Mouse (Mus musculus): ENCODE results near the gene 3300002I08Rik. TPM values are rescaled to one million over a fixed set of nuclear protein-coding genes. Genes with fewer than 3 reads are reported as not detected.
"Not testable (repeated sequence)": the region's sequence is repeated elsewhere in the genome, so short reads cannot be mapped to it uniquely, and the experiment has no call there.

Gene 3300002I08Rik
- polyA plus RNA-seq, 1 experiment from 2014 or later = 15.6 TPM

GRCm38 (mm10) chr2:150310952-150311884 is 51.3 kb downstream of the 3300002I08Rik start:
- not testable (repeated sequence) for H3K27ac ChIP-seq (ENCODE audit: low read depth, low read length); H3K36me3 ChIP-seq (ENCODE audit: control insufficient read depth, insufficient read depth, low read length); H3K9me3 ChIP-seq (ENCODE audit: control insufficient read depth, low read length); H3K27me3 ChIP-seq (replicated peaks; ENCODE audit: control insufficient read depth, insufficient read depth, low read length); H3K4me1 ChIP-seq (ENCODE audit: control insufficient read depth, insufficient read depth, low read depth, low read length)
- 15% methylated on average over 18 of the region's 19 CpGs for WGBS
- ATAC-seq = peak; percentile 100
- Histone ChIP-seq H3K9ac (ENCODE audit: low read depth, low read length) (peak overlapping the region; percentile 59), H3K4me2 (ENCODE audit: low read length) (peak overlapping the region; percentile 65), H3K4me3 (ENCODE audit: low read length) (peak overlapping the region; percentile 48)

GRCm38 (mm10) chr2:150307183-150307773 is 55.3 kb downstream of the 3300002I08Rik start:
- Histone ChIP-seq H3K9me3 (ENCODE audit: control insufficient read depth, low read length) (no peaks in the 10 kb centered on the region), H3K27ac (ENCODE audit: low read depth, low read length) (no peak overlapping the region), H3K4me3 (ENCODE audit: low read length) (no peak overlapping the region), H3K9ac (ENCODE audit: low read depth, low read length) (no peak overlapping the region), H3K4me2 (ENCODE audit: low read length) (no peak overlapping the region), H3K27me3 (replicated peaks; ENCODE audit: control insufficient read depth, insufficient read depth, low read length) (no peaks in the 10 kb centered on the region), H3K4me1 (ENCODE audit: control insufficient read depth, insufficient read depth, low read depth, low read length) (no peaks in the 10 kb centered on the region), H3K36me3 (ENCODE audit: control insufficient read depth, insufficient read depth, low read length) (no peaks in the 10 kb centered on the region)
- WGBS = 90% methylated on average over 10 of the region's 10 CpGs
- no peak for ATAC-seq

- Histone ChIP-seq H3K27me3 (replicated peaks; ENCODE audit: control insufficient read depth, insufficient read depth, low read length) (no peaks in the 10 kb centered on the region), H3K9me3 (ENCODE audit: control insufficient read depth, low read length) (peaks cover 6% of the 10 kb centered on the region; the same call in 1 of the 2 replicates), H3K9ac (ENCODE audit: low read depth, low read length) (no peak overlapping the region), H3K4me2 (ENCODE audit: low read length) (no peak overlapping the region), H3K4me1 (ENCODE audit: control insufficient read depth, insufficient read depth, low read depth, low read length) (no peaks in the 10 kb centered on the region), H3K36me3 (ENCODE audit: control insufficient read depth, insufficient read depth, low read length) (no peaks in the 10 kb centered on the region), H3K27ac (ENCODE audit: low read depth, low read length) (no peak overlapping the region), H3K4me3 (ENCODE audit: low read length) (no peak overlapping the region)
- ATAC-seq = no peak
- 27% methylated on average over 1 of the region's 1 CpGs for WGBS
Observed at GRCm38 (mm10) chr2:150299096-150299495, 63.5 kb downstream of the 3300002I08Rik start.

GRCm38 (mm10) chr2:150293669-150294068 is 68.9 kb downstream of the 3300002I08Rik start:
- Histone ChIP-seq H3K4me3 (ENCODE audit: low read length) (no peak overlapping the region), H3K9ac (ENCODE audit: low read depth, low read length) (no peak overlapping the region), H3K36me3 (ENCODE audit: control insufficient read depth, insufficient read depth, low read length) (no peaks in the 10 kb centered on the region), H3K4me1 (ENCODE audit: control insufficient read depth, insufficient read depth, low read depth, low read length) (no peaks in the 10 kb centered on the region), H3K4me2 (ENCODE audit: low read length) (no peak overlapping the region), H3K27ac (ENCODE audit: low read depth, low read length) (no peak overlapping the region), H3K9me3 (ENCODE audit: control insufficient read depth, low read length) (peaks cover 6% of the 10 kb centered on the region; the same call in 1 of the 2 replicates), H3K27me3 (replicated peaks; ENCODE audit: control insufficient read depth, insufficient read depth, low read length) (no peaks in the 10 kb centered on the region)
- WGBS = 88% methylated on average over 6 of the region's 6 CpGs
- ATAC-seq = no peak

Other genes with a start within 250 kb of the 3300002I08Rik start
- gene Zfp120, start 226.1 kb downstream of the 3300002I08Rik start, polyA plus RNA-seq (2015; fragmentation: Nextera tagmentation; extraction: Ambion mirVana) = 9.7 and 9.9 TPM in 2 replicates
- not detected in 2 replicates for gene Gm10770, start 183.1 kb downstream of the 3300002I08Rik start, polyA plus RNA-seq (2015; fragmentation: Nextera tagmentation; extraction: Ambion mirVana)
- gene Gm14139, start 181.0 kb downstream of the 3300002I08Rik start, polyA plus RNA-seq (2015; fragmentation: Nextera tagmentation; extraction: Ambion mirVana) = not detected in 2 replicates
- 11.6 and 12.4 TPM in 2 replicates for gene Zfp937, start 144.7 kb downstream of the 3300002I08Rik start, polyA plus RNA-seq (2015; fragmentation: Nextera tagmentation; extraction: Ambion mirVana)
- gene Gm21994, start 107.2 kb downstream of the 3300002I08Rik start, polyA plus RNA-seq (2015; fragmentation: Nextera tagmentation; extraction: Ambion mirVana) = 2.6 and 3.3 TPM in 2 replicates
- 0.11 TPM in 1 of 2 replicates, not detected in the other for gene Gm14124, start 105.2 kb downstream of the 3300002I08Rik start, polyA plus RNA-seq (2015; fragmentation: Nextera tagmentation; extraction: Ambion mirVana)
- gene Gm10130, start 39.1 kb downstream of the 3300002I08Rik start, polyA plus RNA-seq (2015; fragmentation: Nextera tagmentation; extraction: Ambion mirVana) = 0.94 and 2.1 TPM in 2 replicates
- 7.9 and 8.3 TPM in 2 replicates for gene Zfp442, start 88.7 kb upstream of the 3300002I08Rik start, polyA plus RNA-seq (2015; fragmentation: Nextera tagmentation; extraction: Ambion mirVana)
- gene Zfp345, start 122.3 kb upstream of the 3300002I08Rik start, polyA plus RNA-seq (2015; fragmentation: Nextera tagmentation; extraction: Ambion mirVana) = 0.09 and 0.11 TPM in 2 replicates
- gene Cst7, start 207.7 kb upstream of the 3300002I08Rik start, polyA plus RNA-seq (2015; fragmentation: Nextera tagmentation; extraction: Ambion mirVana) = 0.41 and 0.42 TPM in 2 replicates
- gene Apmap, start 245.8 kb upstream of the 3300002I08Rik start, polyA plus RNA-seq (2015; fragmentation: Nextera tagmentation; extraction: Ambion mirVana) = 43.9 and 44.0 TPM in 2 replicates

All from hindbrain, embryonic 16.5 days (tissue).